Mouse (Mus musculus) B cell, adult 2 months (primary cell): ENCODE results near the gene Foxd1.

Experiments
- DNase-seq, 2 experiments: peaks; one replicate each; pipeline ENCODE4 v3.0.0; 2022

The Foxd1 gene

GRCm38 (mm10) chr13:98354090-98354801, at the start of gene Foxd1:
Foxd1 (plus strand) TSS chr13:98354242.
- peak; percentile 37 for DNase-seq

- DNase-seq: no peak
Observed at GRCm38 (mm10) chr13:98305257-98305656, 48.8 kb upstream of the Foxd1 start.

GRCm38 (mm10) chr13:98306393-98306792, 47.6 kb upstream of the Foxd1 start:
- DNase-seq: no peak

GRCm38 (mm10) chr13:98306852-98307475, 47.1 kb upstream of the Foxd1 start:
- DNase-seq: no peak

GRCm38 (mm10) chr13:98308004-98308403, 46.0 kb upstream of the Foxd1 start:
- no peak for DNase-seq

GRCm38 (mm10) chr13:98308724-98309123, 45.3 kb upstream of the Foxd1 start:
- DNase-seq: no peak

GRCm38 (mm10) chr13:98311597-98311996, 42.4 kb upstream of the Foxd1 start:
- DNase-seq: no peak

GRCm38 (mm10) chr13:98313631-98314030, 40.4 kb upstream of the Foxd1 start:
- no peak for DNase-seq

- no peak for DNase-seq
Observed at GRCm38 (mm10) chr13:98315124-98315523, 38.9 kb upstream of the Foxd1 start.

GRCm38 (mm10) chr13:98316140-98316479, 37.9 kb upstream of the Foxd1 start:
- no peak for DNase-seq

- DNase-seq: peak; percentile 92 to 93
Observed at GRCm38 (mm10) chr13:98316480-98317245, 37.4 kb upstream of the Foxd1 start, which contains the start of gene Btf3. Btf3 (minus strand) TSS chr13:98317006.

- DNase-seq: no peak
Observed at GRCm38 (mm10) chr13:98317246-98317677, 36.8 kb upstream of the Foxd1 start.

GRCm38 (mm10) chr13:98317911-98318310, 36.1 kb upstream of the Foxd1 start:
- DNase-seq: no peak

- no peak for DNase-seq
Observed at GRCm38 (mm10) chr13:98325034-98325433, 29.0 kb upstream of the Foxd1 start.

GRCm38 (mm10) chr13:98332106-98332505, 21.9 kb upstream of the Foxd1 start:
- DNase-seq: peak; percentile 46 to 54

GRCm38 (mm10) chr13:98336205-98336604, 17.8 kb upstream of the Foxd1 start:
- no peak for DNase-seq

- DNase-seq: no peak
Observed at GRCm38 (mm10) chr13:98340506-98340905, 13.5 kb upstream of the Foxd1 start.

- DNase-seq: no peak
Observed at GRCm38 (mm10) chr13:98349491-98349890, 4.6 kb upstream of the Foxd1 start.

GRCm38 (mm10) chr13:98351527-98351926, 2.5 kb upstream of the Foxd1 start:
- DNase-seq: peak; percentile 38 to 59

GRCm38 (mm10) chr13:98352381-98352975, 1.6 kb upstream of the Foxd1 start:
- no peak for DNase-seq

- peak; percentile 23 to 34 for DNase-seq
Observed at GRCm38 (mm10) chr13:98353709-98354089, 343 bp upstream of the Foxd1 start.

GRCm38 (mm10) chr13:98354871-98355558, 973 bp downstream of the Foxd1 start:
- DNase-seq: peak; percentile 26 to 49
